Mouse (Mus musculus) retina, embryonic 14.5 days (tissue): ENCODE measurements at regions not wholly inside any gene's neighbourhood (a gene's known extent, or its start where the extent isn't known, plus 50 kb on each side); places are given as distances from the start of the nearest gene placed in this dataset.

Experiments used
- DNase-seq: peaks from one replicate; pipeline ENCODE4 v3.0.0-alpha.2; 2015; ENCODE audit warnings: low spot score

DNA sequence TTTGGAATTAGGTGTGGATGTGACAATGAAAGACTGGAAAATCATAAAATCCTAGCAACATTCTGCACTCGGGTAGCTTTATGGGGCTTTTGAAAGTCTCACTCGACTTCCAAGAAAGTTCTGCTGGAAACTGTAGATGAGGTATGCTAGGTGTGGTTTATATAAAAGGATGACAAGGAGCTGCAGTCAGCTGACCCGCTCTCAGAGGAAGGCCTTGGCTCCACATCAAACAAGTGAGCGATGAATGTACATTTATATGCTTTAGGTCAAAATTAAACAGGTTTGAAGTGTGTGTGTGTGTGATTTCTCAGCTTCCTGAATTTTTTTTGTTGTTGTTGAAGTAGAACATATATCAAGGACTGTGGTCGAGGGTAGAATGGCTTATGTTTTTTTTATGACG lies 174.9 kb downstream of the 1500009L16Rik start:
- DNase-seq: no peak

DNA sequence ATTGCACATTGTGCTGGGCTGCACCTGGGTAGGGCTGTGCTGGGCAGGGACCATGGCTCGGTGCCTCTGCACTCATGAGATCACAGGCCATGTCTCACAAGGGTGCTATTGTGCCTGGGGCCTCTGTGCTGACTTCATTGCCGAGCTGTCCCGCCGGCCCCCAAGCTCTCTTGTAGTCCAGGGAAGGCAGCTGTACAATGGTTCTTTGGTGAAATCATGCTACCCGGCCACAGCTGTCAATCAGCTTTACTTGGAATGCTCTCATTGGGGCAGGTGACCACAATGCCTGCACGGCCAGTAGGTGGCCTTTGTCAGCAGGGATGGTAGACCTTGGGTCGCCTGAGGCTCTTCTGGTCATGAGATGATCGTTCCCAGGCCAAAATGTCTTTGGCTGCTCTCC lies 184.1 kb downstream of the 1500009L16Rik start:
- no peak for DNase-seq

DNA sequence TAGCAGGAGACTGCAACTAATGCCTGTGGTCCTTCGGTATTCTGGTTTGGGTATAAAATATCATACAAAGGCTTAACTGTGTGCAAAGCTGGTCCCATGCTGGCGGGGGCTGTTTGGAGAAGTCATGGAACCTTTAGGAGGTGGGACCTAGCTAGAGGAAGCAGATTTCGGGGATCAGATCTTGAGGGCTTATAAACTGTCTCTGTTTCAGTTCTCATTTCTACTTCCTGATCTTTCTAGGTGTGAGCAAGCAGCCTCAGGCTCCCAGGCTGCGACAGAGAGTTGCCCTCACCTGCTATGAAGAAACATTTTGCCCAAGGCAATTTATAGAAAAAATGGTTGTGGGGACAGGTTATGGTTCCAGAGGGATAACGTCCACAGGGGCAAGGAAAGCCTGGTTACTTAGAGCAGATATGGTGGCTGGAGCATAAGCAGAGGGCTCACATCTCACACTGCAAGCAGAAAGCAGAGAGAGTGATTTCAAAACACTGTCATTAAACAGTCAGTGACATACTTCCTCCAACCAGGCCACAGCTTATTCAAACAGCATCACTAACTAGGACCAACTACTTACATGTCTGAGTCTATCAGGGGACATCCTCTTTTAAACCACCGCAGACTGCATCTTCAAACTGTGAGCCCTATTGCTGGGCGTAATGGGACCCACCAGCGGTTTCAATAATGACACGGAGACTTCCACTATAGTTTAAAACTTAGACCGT lies 188.1 kb downstream of the 1500009L16Rik start:
- no peak for DNase-seq

DNA sequence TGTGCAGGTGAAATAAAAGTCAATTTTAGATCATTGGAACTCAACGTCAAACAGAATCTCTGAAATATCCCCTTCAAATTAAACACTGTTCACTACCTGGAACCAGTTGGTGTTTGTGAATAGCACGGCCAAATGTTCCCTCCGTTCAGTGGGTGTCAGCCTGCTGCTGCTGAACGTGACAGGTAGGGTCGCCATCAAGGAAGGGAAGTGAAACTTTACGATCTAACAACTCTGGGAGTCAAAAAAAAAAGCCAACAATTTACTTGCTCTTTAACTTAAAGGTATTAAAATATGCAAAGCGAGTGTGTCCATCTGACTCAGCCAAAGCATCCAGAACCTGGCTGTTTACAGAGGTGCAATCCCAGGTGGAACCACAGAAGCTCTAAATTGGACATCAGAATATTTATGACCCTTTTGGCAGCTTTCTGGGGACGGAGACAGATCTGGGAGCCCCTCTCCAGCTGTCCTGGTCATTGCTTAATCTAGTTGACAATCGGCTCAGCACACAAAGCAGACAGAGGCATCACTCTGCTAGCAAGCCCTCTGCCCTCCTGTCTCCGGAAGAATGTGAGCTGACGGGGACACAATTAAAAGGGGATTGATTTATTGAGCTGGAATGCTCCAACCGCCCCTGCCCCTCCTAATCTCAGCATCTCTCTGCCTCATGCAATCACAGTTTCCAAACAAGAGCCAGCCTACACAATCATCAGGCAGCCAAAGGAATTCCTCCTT lies 191.9 kb downstream of the 1500009L16Rik start:
- DNase-seq: peak; percentile 72

DNA sequence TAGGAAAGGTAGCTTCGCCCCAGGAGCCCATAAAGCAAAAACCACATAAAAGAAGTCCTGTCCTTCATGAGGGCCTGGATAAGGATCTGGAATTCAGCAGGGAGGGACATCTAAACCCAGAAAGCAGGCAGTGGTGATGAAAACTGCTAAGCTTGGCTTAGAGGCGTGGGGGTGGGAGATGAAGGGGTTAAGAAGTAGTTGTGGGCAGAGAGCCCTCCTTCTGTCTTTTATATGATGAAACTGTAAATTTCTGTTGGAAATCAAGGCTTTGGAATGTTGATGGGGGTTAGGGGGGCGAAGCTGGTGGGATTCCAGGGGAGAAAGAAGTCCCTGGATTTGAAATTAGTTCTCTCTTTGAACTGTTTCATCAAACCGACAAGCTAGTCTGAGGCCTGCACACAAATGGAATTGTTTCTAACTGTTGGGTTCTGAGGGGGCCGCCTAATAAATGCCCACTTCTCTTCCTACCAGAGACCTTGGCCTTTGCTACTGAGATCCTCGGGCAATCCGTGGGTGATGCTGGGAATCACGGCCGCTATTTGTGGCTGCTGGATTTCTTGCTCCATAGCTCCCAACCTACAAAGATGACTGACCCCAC lies 192.6 kb downstream of the 1500009L16Rik start:
- no peak for DNase-seq

DNA sequence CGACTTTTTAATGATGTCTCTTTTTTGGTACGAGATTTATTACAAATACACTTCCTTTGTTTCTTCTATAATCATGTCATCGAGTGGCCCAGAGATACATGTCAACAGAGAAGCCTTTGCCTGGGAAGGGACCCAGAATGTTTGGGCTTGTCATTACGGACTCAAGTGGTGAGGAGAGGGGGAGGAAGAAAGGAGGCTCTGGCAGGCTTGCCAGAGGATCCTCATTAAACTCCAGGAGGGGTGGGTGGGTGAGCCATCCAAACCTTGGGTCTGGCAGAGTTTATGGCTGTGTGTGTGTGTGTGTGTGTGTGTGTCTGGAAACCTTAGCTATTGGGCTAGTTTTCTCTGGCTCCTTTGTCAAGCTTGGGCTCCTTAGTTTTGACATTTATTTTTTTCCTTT lies 204.3 kb downstream of the 1500009L16Rik start:
- no peak for DNase-seq

DNA sequence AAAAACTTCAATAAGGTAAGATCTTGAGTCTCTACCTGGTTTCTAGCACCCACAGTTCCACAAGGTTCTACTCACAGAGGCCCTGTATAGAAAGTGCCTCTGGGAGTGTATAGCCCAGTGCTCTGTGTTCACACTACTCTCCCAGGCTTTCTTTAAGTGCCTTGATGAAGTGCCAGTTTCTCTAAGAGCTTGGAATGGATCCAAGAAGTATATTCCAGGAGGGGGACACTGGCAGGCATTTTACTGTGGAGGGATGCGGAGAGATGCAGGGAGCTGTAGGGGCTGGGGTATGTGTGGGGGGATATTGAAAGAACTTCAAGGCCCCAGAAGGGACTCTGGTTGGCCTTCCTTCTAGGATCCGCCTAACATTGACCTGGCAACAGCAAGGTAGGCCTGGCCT lies 204.9 kb downstream of the 1500009L16Rik start:
- no peak for DNase-seq

DNA sequence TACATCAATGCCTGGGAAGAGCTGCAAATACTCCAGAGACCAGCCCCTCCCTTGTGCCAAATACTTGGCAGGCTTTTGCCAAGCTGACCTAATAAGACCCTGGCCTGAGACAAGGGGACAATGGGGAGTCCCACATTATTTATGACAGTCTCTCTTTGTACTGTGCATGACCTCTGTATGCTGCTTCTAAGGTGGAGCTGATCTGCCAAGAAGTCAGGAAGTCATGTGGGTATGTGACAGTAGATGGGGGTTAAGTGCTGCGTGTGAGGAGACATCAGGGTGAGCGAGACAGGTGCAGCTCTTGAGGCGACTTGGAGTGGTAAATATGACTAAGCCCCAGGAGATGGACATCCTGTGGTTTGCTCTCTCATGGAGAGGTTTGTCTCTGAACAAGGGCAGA lies 209.1 kb downstream of the 1500009L16Rik start:
- no peak for DNase-seq

DNA sequence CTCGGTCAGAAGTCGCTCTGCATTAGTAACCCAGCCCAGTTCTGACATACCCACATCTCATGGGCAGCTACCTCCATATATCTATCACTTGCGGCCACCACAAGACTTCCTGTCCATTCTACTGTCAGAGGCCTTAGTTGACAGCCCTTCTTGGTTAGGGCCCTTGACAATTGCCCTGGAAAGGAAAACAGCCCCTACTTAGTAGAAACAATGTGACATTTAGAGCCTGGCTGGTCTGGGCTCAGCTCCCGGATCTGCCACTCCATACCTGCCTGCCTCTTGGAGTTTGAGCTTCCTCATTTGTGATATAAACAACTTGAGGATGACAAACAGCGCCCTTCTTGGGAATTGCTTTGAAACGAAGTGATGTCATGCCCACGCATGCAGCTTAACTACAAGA lies 210.5 kb downstream of the 1500009L16Rik start:
- DNase-seq: no peak

DNA sequence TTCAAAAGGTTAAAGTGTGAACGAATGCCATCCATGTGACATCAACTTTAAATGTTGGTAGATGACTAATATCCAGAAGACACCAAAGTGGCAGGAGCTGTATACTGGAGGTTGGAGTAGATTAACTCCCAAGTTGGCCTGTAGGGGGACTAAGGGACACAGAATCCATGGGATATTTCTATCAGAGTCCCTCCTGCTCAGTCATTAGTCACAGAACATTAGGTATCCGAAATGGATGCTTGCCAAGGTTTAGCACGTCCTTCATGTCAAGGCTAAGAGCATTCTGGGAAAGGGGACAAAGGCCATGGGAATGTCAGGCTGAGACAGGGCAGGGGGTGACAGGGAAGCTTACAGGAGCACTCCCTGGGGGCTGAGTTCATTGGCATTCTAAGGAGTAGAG lies 211.8 kb downstream of the 1500009L16Rik start:
- no peak for DNase-seq

DNA sequence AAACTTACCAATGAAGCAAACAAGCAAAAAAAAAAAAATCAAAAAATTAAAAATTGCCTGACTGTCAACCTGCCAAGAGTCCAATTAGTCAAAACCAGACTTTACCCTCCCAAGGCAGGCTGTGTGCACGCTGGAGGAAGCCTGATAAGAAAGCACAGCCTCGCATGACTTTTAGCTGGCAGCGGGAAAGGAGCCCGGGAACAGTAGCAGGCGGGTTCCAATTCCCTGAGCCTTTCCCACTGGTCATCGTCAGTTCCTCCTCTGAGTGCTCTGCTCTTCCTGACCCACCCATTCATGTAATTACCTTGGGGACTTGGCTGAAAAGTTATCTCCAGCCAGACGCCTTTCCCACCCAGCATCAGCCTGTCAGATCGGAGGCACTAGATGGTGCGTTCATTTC lies 214.5 kb downstream of the 1500009L16Rik start:
- no peak for DNase-seq

DNA sequence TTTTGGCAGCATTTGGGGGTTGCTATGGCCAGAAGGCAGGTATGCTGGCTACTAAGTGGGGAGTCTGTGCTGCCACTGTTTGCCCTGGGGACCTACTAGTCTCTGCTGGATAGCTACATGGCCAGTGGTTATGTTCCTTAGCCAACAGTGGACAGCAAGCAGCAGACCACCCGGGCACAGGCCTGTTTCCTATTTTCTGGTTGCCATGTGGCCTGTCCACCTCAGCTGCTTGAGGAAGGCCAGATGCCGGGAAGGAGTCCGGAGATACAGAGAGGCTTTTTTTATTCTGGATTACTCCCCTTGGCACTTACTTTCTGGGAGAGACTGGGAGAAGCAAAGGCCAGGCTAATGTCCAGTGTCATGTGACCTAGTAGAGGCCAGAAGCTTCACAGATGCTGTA lies 219.4 kb downstream of the 1500009L16Rik start:
- no peak for DNase-seq

DNA sequence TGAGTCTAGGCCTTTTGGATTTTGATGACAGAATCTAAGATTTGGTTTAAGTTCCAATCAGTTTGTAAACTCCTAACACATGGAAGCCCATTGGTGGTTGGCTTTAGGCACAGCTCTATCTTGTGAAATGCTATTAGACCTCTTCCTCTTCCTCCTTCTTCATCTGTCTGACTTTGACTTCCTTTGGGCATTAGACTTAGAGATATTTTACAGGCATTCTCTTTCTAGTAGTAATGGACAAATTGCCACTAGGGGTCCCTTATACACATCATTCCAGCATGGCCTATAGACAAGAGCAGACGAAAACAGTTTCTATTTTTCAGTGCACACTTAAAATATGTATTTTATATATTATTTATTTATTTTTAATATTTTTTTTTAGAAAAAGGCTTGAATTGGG lies 221.5 kb downstream of the 1500009L16Rik start:
- no peak for DNase-seq

DNA sequence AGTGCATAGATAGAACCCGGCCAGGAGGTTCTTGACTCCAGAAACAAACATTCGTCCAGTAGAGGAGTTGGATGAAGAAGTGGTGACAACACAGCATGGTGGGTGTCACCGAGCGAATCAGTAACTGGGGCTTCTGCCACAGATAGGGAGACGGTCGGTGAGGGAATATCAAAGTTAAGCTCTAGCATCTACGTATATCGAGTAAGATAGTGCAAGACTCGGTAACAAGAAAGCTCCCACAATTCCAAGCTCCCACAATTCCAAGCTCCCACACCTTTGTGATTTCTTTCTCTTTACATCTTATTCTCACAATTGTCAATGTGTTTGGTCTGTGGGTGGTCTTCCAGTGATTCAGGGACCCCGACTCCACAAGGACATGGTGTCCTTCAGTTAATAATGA lies 222.2 kb downstream of the 1500009L16Rik start:
- DNase-seq: no peak

DNA sequence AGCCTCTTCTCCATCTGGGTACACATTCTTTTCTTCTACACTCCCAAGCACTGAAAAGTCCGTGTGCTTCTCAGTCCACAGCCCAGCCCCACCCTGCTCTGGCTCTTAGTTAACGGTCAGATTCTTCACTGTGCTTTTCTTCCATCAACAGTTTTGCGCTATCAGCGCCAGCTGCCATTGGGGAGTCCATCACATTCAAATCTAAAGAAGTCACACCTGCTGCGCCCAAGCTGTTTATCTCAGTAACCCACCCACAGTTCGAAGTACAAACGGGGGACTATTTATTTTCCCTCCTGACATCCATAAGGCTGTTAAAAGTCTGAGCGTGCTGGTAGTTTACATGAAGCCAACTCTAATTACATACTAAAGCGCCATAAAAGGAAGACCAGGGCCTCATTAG lies 222.8 kb downstream of the 1500009L16Rik start:
- no peak for DNase-seq

DNA sequence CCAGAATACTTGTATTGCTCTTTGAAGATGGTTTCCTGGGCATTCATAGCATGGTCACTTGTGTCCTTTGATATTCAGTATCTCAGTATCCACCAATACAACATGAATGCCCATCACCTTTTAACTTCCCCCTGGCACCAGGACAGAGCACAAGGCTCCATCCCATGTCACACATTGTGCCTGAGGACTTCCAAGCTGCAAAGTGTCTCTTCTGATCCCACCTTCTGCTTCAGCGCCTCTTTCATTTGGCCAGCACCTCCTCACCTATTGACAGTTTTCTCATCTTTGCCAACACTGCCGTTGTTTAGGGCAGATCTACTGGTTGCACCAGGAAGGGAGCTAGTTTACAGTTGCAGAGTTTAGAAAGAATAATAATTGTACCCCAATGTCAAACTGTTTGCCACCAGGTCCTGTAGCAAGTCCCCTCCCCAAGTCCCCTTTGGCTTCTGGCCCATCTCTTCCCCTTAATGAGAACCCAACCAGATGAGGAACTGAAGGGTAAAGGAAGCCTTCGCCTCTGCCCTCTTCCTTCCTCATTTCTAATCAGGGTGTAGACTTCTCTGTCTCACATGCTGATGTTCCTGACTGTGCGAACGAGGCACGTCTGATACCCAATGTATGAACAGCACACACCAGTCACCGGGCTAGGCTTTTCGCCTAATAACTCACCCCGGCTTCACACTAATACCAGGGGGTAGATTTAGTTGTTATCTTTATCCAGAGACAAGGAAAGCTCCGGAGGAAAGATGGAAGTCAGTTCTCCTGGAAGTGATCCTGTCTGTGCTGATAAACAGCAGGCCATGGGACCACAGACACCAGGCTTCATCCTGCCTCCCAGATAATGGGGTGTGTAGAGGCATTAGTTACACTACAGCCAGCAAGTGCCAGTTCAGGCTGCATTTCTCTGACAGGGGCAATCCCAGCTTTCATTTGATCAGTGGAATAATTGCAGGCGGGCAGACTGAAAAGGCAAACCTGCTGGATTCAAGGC lies 223.8 kb downstream of the 1500009L16Rik start:
- no peak for DNase-seq

DNA sequence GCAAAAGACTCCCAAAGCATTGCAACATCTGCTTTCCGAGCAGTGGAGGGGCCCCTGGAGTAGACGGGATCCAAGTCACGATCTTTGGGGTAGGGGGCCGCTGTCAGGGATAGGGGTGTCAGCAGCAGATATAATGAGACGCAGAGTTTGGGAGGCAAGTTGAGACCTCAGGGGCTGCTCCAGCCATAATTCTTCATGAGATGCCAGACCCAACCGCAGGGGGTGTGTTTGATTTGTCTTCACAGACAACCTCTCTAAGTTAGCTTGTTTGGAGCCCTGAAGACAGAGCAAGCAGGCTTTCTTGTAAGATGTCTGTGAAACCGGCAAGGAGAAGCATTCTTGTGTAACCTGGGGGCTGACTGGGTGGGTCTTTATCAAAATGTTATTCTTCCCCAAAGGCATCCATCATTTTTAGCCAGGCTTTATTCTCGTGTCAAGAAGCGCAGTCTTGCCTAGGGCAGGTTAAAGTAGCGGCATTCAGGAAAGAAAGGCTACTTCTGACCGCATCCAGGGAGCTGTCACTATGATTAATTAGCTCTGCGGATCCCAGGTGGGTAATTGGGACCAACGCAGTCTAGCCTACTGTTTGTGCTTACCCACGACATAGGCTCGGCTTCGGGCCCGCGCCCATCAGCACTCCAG lies 234.6 kb downstream of the 1500009L16Rik start:
- DNase-seq: peak; percentile 17

DNA sequence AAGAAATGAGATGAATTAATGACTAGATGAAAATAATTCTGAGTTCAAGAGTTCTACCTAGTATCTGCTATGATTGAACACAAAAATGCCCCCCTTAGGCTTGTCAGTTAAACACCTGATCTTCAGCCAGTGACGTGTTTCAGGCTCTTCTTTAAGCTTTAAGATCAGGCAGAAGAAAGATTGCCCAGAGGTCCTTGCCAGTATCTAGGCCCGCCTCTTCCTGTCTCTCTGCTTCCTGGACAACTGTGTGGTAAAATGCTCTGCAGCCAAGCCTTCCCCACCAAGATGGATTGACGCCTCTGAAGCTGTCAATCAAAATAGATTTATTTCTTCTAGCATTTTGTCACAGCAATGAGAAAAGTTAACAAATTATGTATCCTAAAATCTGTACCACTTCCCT lies 235.7 kb downstream of the 1500009L16Rik start:
- no peak for DNase-seq

DNA sequence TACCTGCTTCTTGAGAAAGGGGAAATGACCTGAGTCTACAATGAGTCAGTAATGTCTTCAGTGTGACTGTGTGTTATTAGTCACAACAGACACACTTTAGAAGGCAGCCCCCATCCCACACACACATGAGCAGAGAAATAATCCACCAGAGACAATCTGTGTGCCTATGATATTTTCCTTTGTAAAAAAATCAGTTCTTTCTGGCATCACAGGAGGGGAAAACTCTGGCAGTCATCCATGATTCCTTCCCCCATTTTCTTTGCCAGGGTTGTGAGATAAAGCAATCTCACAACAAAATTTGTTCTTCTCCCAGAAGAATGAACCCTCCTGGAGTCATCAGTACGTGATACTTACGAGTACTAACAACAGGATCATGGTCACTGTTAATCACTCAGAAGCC lies 236.2 kb downstream of the 1500009L16Rik start:
- DNase-seq: no peak

DNA sequence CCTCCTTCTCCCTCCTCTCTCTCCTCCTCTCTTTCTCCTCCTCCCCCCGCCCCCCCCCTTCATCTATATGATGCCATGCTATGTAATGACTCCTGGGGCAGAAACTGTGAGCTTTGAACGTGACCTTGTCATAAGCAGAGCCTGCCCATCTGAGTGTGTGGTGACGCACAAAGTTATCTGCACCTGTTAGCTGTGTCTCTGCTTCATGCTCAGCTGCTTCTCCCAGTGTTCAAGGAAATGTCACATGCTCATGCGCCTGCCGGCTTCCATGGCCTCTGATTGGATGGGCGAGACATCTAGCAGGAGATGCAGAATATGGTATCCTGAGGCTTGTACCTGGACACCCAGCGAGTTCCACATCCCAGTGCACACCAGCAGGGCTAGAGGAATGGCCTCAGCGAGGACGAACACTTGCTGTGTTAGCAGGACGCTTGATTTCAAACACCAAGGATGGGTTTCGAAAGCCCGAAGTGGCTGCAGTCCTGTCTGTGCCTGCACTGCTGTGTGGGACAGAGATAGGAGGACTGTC lies 240.6 kb downstream of the 1500009L16Rik start:
- DNase-seq: peak; percentile 28
